ENCODE assay signal across 26 mouse cellular contexts in genomic region chr1:184721121-184721520, GRCm38 (mm10). TPM values are rescaled to one million over a fixed set of nuclear protein-coding genes. Genes with fewer than 3 reads are reported as not detected.
DNase-seq lines count a peak whose midpoint lies in the region; ATAC-seq and TF ChIP-seq lines count a peak whose summit lies in the region.
"Had no signal": no experiment of that assay in that cellular context is flagged by ENCODE, and none has a peak within 500 bp of the region (broad histone marks: within the 10 kb centered on the region; RNA-seq: fewer than 3 reads in every experiment).

No protein-coding gene starts in this region.

- H3K36me3 ChIP-seq in hindbrain, embryonic 11.5 days (ENCODE audit: control insufficient read depth, insufficient read depth, low read length), result no peaks in the 10 kb centered on the region
- H3K36me3 ChIP-seq in hindbrain, embryonic 12.5 days, result no peaks in the 10 kb centered on the region
- no peaks in the 10 kb centered on the region; the same call in 1 of the 2 replicates for H3K36me3 ChIP-seq in lung, embryonic 15.5 days
- no peaks in the 10 kb centered on the region for H3K36me3 ChIP-seq in embryonic facial prominence, embryonic 14.5 days (ENCODE audit: control insufficient read depth, insufficient read depth, low read length)
- H3K36me3 ChIP-seq in stomach, postnatal 0 days (ENCODE audit: control insufficient read depth, insufficient read depth, low read length), result no peaks in the 10 kb centered on the region
- H3K36me3 ChIP-seq: embryonic facial prominence, embryonic 15.5 days; hindbrain, embryonic 15.5 days; kidney, embryonic 15.5 days; midbrain, embryonic 15.5 days; neural tube, embryonic 12.5 days had no signal

- H3K9me3 ChIP-seq in hindbrain, embryonic 11.5 days (ENCODE audit: control insufficient read depth, low read length), result no peaks in the 10 kb centered on the region
- no peaks in the 10 kb centered on the region for H3K9me3 ChIP-seq in hindbrain, embryonic 12.5 days (replicated peaks)
- no peaks in the 10 kb centered on the region for H3K9me3 ChIP-seq in lung, embryonic 15.5 days
- no peaks in the 10 kb centered on the region for H3K9me3 ChIP-seq in embryonic facial prominence, embryonic 14.5 days (ENCODE audit: control insufficient read depth, low read length)
- H3K9me3 ChIP-seq in stomach, postnatal 0 days (ENCODE audit: control insufficient read depth, low read length), result no peaks in the 10 kb centered on the region
- H3K9me3 ChIP-seq: embryonic facial prominence, embryonic 15.5 days; hindbrain, embryonic 15.5 days; kidney, embryonic 15.5 days; midbrain, embryonic 15.5 days; neural tube, embryonic 12.5 days had no signal

- DNase-seq in hindbrain, embryonic 11.5 days (ENCODE audit: low spot score), result peak; percentile 35
- no peak for DNase-seq in lung, postnatal 10 days
- no peak for DNase-seq in embryonic facial prominence, embryonic 14.5 days (ENCODE audit: low spot score)
- DNase-seq in stomach, postnatal 0 days (ENCODE audit: low spot score), result no peak
- no peak for DNase-seq in ovary, postnatal 36 days (ENCODE audit: low spot score)
- DNase-seq: adrenal gland, postnatal 10 days; B cell, adult 2 months; cerebellum, adult 18-20 months; cerebellum, postnatal 14 days; embryo, embryonic 11 days; heart, postnatal 10 days; kidney, adult 11 months; kidney, postnatal 36 days; lung, adult 2 months; thymus, postnatal 14 days had no signal

- TF ChIP-seq CTCF in stomach, postnatal 0 days (IDR thresholded peaks at IDR 0.05; ENCODE audit: low read depth), result no peak

- peaks cover 97% of the 10 kb centered on the region for H3K27me3 ChIP-seq in hindbrain, embryonic 11.5 days (ENCODE audit: control insufficient read depth, insufficient read depth, low read length)
- H3K27me3 ChIP-seq in hindbrain, embryonic 12.5 days, result peaks cover 100% of the 10 kb centered on the region
- peaks cover 100% of the 10 kb centered on the region for H3K27me3 ChIP-seq in lung, embryonic 15.5 days
- peaks cover 98% of the 10 kb centered on the region for H3K27me3 ChIP-seq in embryonic facial prominence, embryonic 14.5 days (replicated peaks; ENCODE audit: control insufficient read depth, insufficient read depth, low read length)
- H3K27me3 ChIP-seq in stomach, postnatal 0 days (ENCODE audit: control insufficient read depth, insufficient read depth, low read length), result peaks cover 44% of the 10 kb centered on the region
- H3K27me3 ChIP-seq: CH12.LX had no signal

- TF ChIP-seq EP300 in stomach, postnatal 0 days (optimal IDR thresholded peaks at IDR 0.05), result no peak

- WGBS in hindbrain, embryonic 11.5 days, result 1% methylated on average over 9 of the region's 9 CpGs
- 1% methylated on average over 9 of the region's 9 CpGs for WGBS in hindbrain, embryonic 12.5 days
- 8% methylated on average over 9 of the region's 9 CpGs for WGBS in lung, embryonic 15.5 days
- WGBS in embryonic facial prominence, embryonic 14.5 days, result 3% methylated on average over 9 of the region's 9 CpGs
- 5% methylated on average over 9 of the region's 9 CpGs for WGBS in stomach, postnatal 0 days

- H3K27ac ChIP-seq in hindbrain, embryonic 11.5 days (ENCODE audit: low read depth, low read length), result no peak overlapping the region
- H3K27ac ChIP-seq in hindbrain, embryonic 12.5 days, result no peak overlapping the region
- H3K27ac ChIP-seq in lung, embryonic 15.5 days, result no peak overlapping the region
- no peak overlapping the region for H3K27ac ChIP-seq in embryonic facial prominence, embryonic 14.5 days (replicated peaks; ENCODE audit: low read depth, low read length)
- no peak overlapping the region for H3K27ac ChIP-seq in stomach, postnatal 0 days (replicated peaks)
- H3K27ac ChIP-seq: embryonic facial prominence, embryonic 15.5 days; hindbrain, embryonic 15.5 days; kidney, embryonic 15.5 days; midbrain, embryonic 15.5 days; neural tube, embryonic 12.5 days had no signal

- no peak overlapping the region for H3K9ac ChIP-seq in hindbrain, embryonic 11.5 days (ENCODE audit: low read depth, low read length)
- no peak overlapping the region for H3K9ac ChIP-seq in hindbrain, embryonic 12.5 days
- H3K9ac ChIP-seq in lung, embryonic 15.5 days, result no peak overlapping the region
- no peak overlapping the region for H3K9ac ChIP-seq in embryonic facial prominence, embryonic 14.5 days (ENCODE audit: low read depth, low read length)
- H3K9ac ChIP-seq in stomach, postnatal 0 days (ENCODE audit: low read length), result no peak overlapping the region
- H3K9ac ChIP-seq: embryonic facial prominence, embryonic 15.5 days; hindbrain, embryonic 15.5 days; kidney, embryonic 15.5 days; midbrain, embryonic 15.5 days; neural tube, embryonic 12.5 days had no signal

- no peak overlapping the region for H3K4me2 ChIP-seq in hindbrain, embryonic 11.5 days (replicated peaks; ENCODE audit: low read depth, low read length)
- H3K4me2 ChIP-seq in hindbrain, embryonic 12.5 days (replicated peaks), result no peak overlapping the region
- peak overlapping the region; percentile 13; the same call in 1 of the 2 replicates for H3K4me2 ChIP-seq in lung, embryonic 15.5 days
- no peak overlapping the region for H3K4me2 ChIP-seq in embryonic facial prominence, embryonic 14.5 days (ENCODE audit: low read depth, low read length)
- H3K4me2 ChIP-seq in stomach, postnatal 0 days (replicated peaks; ENCODE audit: low read depth), result 0 out of 2 replicates have a peak overlapping the region, but pooled peaks have one; percentile 11
- H3K4me2 ChIP-seq: embryonic facial prominence, embryonic 15.5 days; heart, embryonic 11.5 days; hindbrain, embryonic 15.5 days; kidney, embryonic 15.5 days; midbrain, embryonic 15.5 days; neural tube, embryonic 12.5 days had no signal

- no peaks in the 10 kb centered on the region; the same call in 1 of the 2 replicates for H3K4me1 ChIP-seq in hindbrain, embryonic 11.5 days (replicated peaks; ENCODE audit: control insufficient read depth, insufficient read depth, low read length)
- H3K4me1 ChIP-seq in hindbrain, embryonic 12.5 days, result no peaks in the 10 kb centered on the region
- H3K4me1 ChIP-seq in lung, embryonic 15.5 days, result peaks cover 6% of the 10 kb centered on the region
- H3K4me1 ChIP-seq in embryonic facial prominence, embryonic 14.5 days (ENCODE audit: control insufficient read depth, insufficient read depth, low read length), result no peaks in the 10 kb centered on the region
- no peaks in the 10 kb centered on the region for H3K4me1 ChIP-seq in stomach, postnatal 0 days (replicated peaks; ENCODE audit: control insufficient read depth, insufficient read depth)
- H3K4me1 ChIP-seq: hindbrain, embryonic 15.5 days had no signal

- no peak for ATAC-seq in hindbrain, embryonic 11.5 days (ENCODE audit: low FRiP score)
- ATAC-seq in hindbrain, embryonic 12.5 days (ENCODE audit: low FRiP score), result no peak
- ATAC-seq in lung, embryonic 15.5 days (ENCODE audit: borderline replicate concordance, extremely low read depth, low FRiP score, low TSS enrichment), result no peak
- ATAC-seq in embryonic facial prominence, embryonic 14.5 days (ENCODE audit: low read depth), result no peak
- ATAC-seq in stomach, postnatal 0 days (ENCODE audit: low FRiP score, low TSS enrichment), result no peak
- ATAC-seq: activated CD4-positive, CD25-positive, alpha-beta regulatory T cell, adult 4 months; forebrain, embryonic 14.5 days; midbrain, embryonic 15.5 days had no signal

- no peak overlapping the region for H3K4me3 ChIP-seq in hindbrain, embryonic 11.5 days (ENCODE audit: low read depth, low read length)
- no peak overlapping the region for H3K4me3 ChIP-seq in hindbrain, embryonic 12.5 days
- H3K4me3 ChIP-seq in lung, embryonic 15.5 days, result no peak overlapping the region
- H3K4me3 ChIP-seq in embryonic facial prominence, embryonic 14.5 days (ENCODE audit: low read depth, low read length), result 0 out of 2 replicates have a peak overlapping the region, but pooled peaks have one; percentile 1
- H3K4me3 ChIP-seq in stomach, postnatal 0 days (ENCODE audit: low read depth, low read length), result no peak overlapping the region
- H3K4me3 ChIP-seq: embryonic facial prominence, embryonic 15.5 days; hindbrain, embryonic 15.5 days; kidney, embryonic 15.5 days; midbrain, embryonic 15.5 days; neural tube, embryonic 12.5 days had no signal

RNA-seq across cellular contexts. Expression of gene Hlx, which starts 11.3 kb away (rescaled TPM):
- 3.9 and 4.1 TPM in 2 replicates for polyA plus RNA-seq in hindbrain, embryonic 11.5 days (2014; fragmentation: Nextera tagmentation; extraction: Ambion mirVana)
- polyA plus RNA-seq in hindbrain, embryonic 12.5 days (2016; fragmentation: Nextera tagmentation; extraction: Ambion mirVana), result 5.6 and 9.1 TPM in 2 replicates
- polyA plus RNA-seq in lung, embryonic 15.5 days (2015; fragmentation: Nextera tagmentation; extraction: Ambion mirVana), result 32.5 and 34.1 TPM in 2 replicates
- 13.7 and 14.4 TPM in 2 replicates for polyA plus RNA-seq in embryonic facial prominence, embryonic 14.5 days (2014; fragmentation: Nextera tagmentation; extraction: Ambion mirVana)
- 5.4 and 6.9 TPM in 2 replicates for polyA plus RNA-seq in stomach, postnatal 0 days (2015; fragmentation: Nextera tagmentation; extraction: Ambion mirVana)
- polyA plus RNA-seq: activated CD4-positive, CD25-positive, alpha-beta regulatory T cell, adult 4 months had no signal

Comparison
In these comparisons a context has a peak if more than half of its experiments do, and no peak if none do; other contexts are left out.
1. H3K4me2 ChIP-seq: peak in lung, embryonic 15.5 days (single experiment) and stomach, postnatal 0 days (single experiment); none in hindbrain, embryonic 11.5 days (single experiment), hindbrain, embryonic 12.5 days (single experiment) and embryonic facial prominence, embryonic 14.5 days (single experiment).